Mouse (Mus musculus) embryonic facial prominence, embryonic 15.5 days (tissue): ENCODE measurements around the gene Fas. TPM values are rescaled to one million over a fixed set of nuclear protein-coding genes. Genes with fewer than 3 reads are reported as not detected.

Experiments
- ATAC-seq: fragments of 200-750 bp; cut with Nextera tagmentation; 2 replicates; pipeline ENCODE4 v1.8.0; 2017; ENCODE audit warnings: low read depth, moderate TSS enrichment; ENCODE audit not compliant: insufficient number of reproducible peaks, low FRiP score, low TSS enrichment
- H3K27ac ChIP-seq: fragments of 300-500 bp; sonication (generic); replicated peaks from 2 replicates; pipeline ENCODE4 v1.5.1; 2015; ENCODE audit warnings: mild to moderate bottlenecking, inconsistent platforms
- H3K27me3 ChIP-seq: fragments of 300-500 bp; sonication (generic); 2 replicates; pipeline ENCODE4 v1.6.1; 2015; ENCODE audit warnings: inconsistent platforms
- H3K36me3 ChIP-seq: fragments of 300-500 bp; sonication (generic); 2 replicates; pipeline ENCODE4 v1.6.1; 2015; ENCODE audit warnings: mild to moderate bottlenecking, inconsistent platforms
- H3K4me1 ChIP-seq: fragments of 300-500 bp; sonication (generic); 2 replicates; pipeline ENCODE4 v1.6.1; 2015; ENCODE audit warnings: inconsistent platforms
- H3K4me2 ChIP-seq: fragments of 300-500 bp; sonication (generic); replicated peaks from 2 replicates; pipeline ENCODE4 v1.6.1; 2015; ENCODE audit warnings: mild to moderate bottlenecking, inconsistent platforms
- H3K4me3 ChIP-seq: fragments of 300-500 bp; sonication (generic); replicated peaks from 2 replicates; pipeline ENCODE4 v1.5.1; 2015; ENCODE audit warnings: mild to moderate bottlenecking, inconsistent platforms
- H3K9ac ChIP-seq: fragments of 300-500 bp; sonication (generic); 2 replicates; pipeline ENCODE4 v1.6.1; 2015; ENCODE audit warnings: inconsistent platforms
- H3K9me3 ChIP-seq: fragments of 300-500 bp; sonication (generic); replicated peaks from 2 replicates; pipeline ENCODE4 v1.6.1; 2016; ENCODE audit warnings: inconsistent platforms
- WGBS: fragments of 180-500 bp; shearing (Covaris S2); methylation state at CpG from one replicate; pipeline ENCODE4 v1.1.7; 2015; 5-methylcytosine and 5-hydroxymethylcytosine counted together
- polyA plus RNA-seq: library from polyadenylated mRNA; unstranded; fragments of >200 nt; fragmentation: Nextera tagmentation; extraction: Ambion mirVana; gene quantifications from 2 replicates; pipeline ENCODE4 v1.2.1, GENCODE M21; 2015

The Fas gene
- polyA plus RNA-seq, 1 experiment from 2014 or later: 11.6 TPM

- ATAC-seq: no peak
- no peaks in the 10 kb centered on the region for H3K27me3 ChIP-seq
- H3K4me1 ChIP-seq: no peaks in the 10 kb centered on the region
- no peaks in the 10 kb centered on the region for H3K9me3 ChIP-seq
- WGBS: 66% methylated on average over 4 of the region's 4 CpGs
- H3K4me2 ChIP-seq: no peak overlapping the region
- H3K4me3 ChIP-seq: no peak overlapping the region
- H3K27ac ChIP-seq: no peak overlapping the region
- no peak overlapping the region for H3K9ac ChIP-seq
- no peaks in the 10 kb centered on the region for H3K36me3 ChIP-seq
Measured at GRCm38 (mm10) chr19:34299229-34299628, 8.8 kb downstream of the Fas start.

GRCm38 (mm10) chr19:34300430-34300829 is 10.0 kb downstream of the Fas start:
- Histone ChIP-seq H3K9me3 (no peaks in the 10 kb centered on the region), H3K36me3 (no peaks in the 10 kb centered on the region), H3K27me3 (no peaks in the 10 kb centered on the region), H3K27ac (no peak overlapping the region), H3K4me2 (no peak overlapping the region), H3K4me1 (no peaks in the 10 kb centered on the region), H3K9ac (no peak overlapping the region), H3K4me3 (no peak overlapping the region)
- 78% methylated on average over 2 of the region's 2 CpGs for WGBS
- ATAC-seq: no peak

GRCm38 (mm10) chr19:34304917-34305316 is 14.5 kb downstream of the Fas start:
- ATAC-seq: no peak
- H3K36me3 ChIP-seq: no peaks in the 10 kb centered on the region

GRCm38 (mm10) chr19:34306794-34307193 is 16.3 kb downstream of the Fas start:
- Histone ChIP-seq H3K36me3 (no peaks in the 10 kb centered on the region), H3K4me1 (no peaks in the 10 kb centered on the region), H3K27me3 (no peaks in the 10 kb centered on the region), H3K9ac (no peak overlapping the region), H3K27ac (no peak overlapping the region), H3K9me3 (no peaks in the 10 kb centered on the region), H3K4me2 (no peak overlapping the region), H3K4me3 (no peak overlapping the region)
- WGBS: 70% methylated on average over 6 of the region's 6 CpGs
- no peak for ATAC-seq

More at GRCm38 (mm10) chr19:34304917-34305316, 14.5 kb downstream of the Fas start:
- no peaks in the 10 kb centered on the region for H3K9me3 ChIP-seq
- H3K9ac ChIP-seq: no peak overlapping the region
- H3K4me2 ChIP-seq: no peak overlapping the region
- no peaks in the 10 kb centered on the region for H3K4me1 ChIP-seq
- H3K27me3 ChIP-seq: no peaks in the 10 kb centered on the region
- no peak overlapping the region for H3K4me3 ChIP-seq
- H3K27ac ChIP-seq: no peak overlapping the region

GRCm38 (mm10) chr19:34312151-34312728 is 21.8 kb downstream of the Fas start:
- Histone ChIP-seq H3K4me1 (no peaks in the 10 kb centered on the region), H3K4me2 (no peak overlapping the region), H3K27ac (no peak overlapping the region), H3K9me3 (no peaks in the 10 kb centered on the region), H3K27me3 (no peaks in the 10 kb centered on the region), H3K4me3 (no peak overlapping the region), H3K36me3 (no peaks in the 10 kb centered on the region), H3K9ac (no peak overlapping the region)
- 40% methylated on average over 5 of the region's 5 CpGs for WGBS
- no peak for ATAC-seq

GRCm38 (mm10) chr19:34328051-34328450 is 37.6 kb downstream of the Fas start:
- Histone ChIP-seq H3K36me3 (no peaks in the 10 kb centered on the region), H3K9me3 (no peaks in the 10 kb centered on the region), H3K4me3 (no peak overlapping the region), H3K4me1 (no peaks in the 10 kb centered on the region), H3K9ac (no peak overlapping the region), H3K4me2 (no peak overlapping the region), H3K27ac (no peak overlapping the region), H3K27me3 (no peaks in the 10 kb centered on the region)
- ATAC-seq: no peak
- 53% methylated on average over 3 of the region's 3 CpGs for WGBS

- no peak for ATAC-seq
- Histone ChIP-seq H3K4me3 (no peak overlapping the region), H3K9me3 (no peaks in the 10 kb centered on the region), H3K36me3 (no peaks in the 10 kb centered on the region), H3K9ac (no peak overlapping the region), H3K27me3 (no peaks in the 10 kb centered on the region), H3K4me2 (no peak overlapping the region), H3K4me1 (no peaks in the 10 kb centered on the region), H3K27ac (no peak overlapping the region)
- 2% methylated on average over 2 of the region's 2 CpGs for WGBS
Measured at GRCm38 (mm10) chr19:34334300-34334699, 43.8 kb downstream of the Fas start.

- Histone ChIP-seq H3K4me3 (no peak overlapping the region), H3K27ac (peak overlapping the region; percentile 51), H3K4me1 (peaks cover 14% of the 10 kb centered on the region), H3K9me3 (no peaks in the 10 kb centered on the region), H3K27me3 (no peaks in the 10 kb centered on the region), H3K9ac (no peak overlapping the region), H3K4me2 (no peak overlapping the region), H3K36me3 (no peaks in the 10 kb centered on the region)
- 42% methylated on average over 2 of the region's 2 CpGs for WGBS
- ATAC-seq: no peak
Measured at GRCm38 (mm10) chr19:34344702-34345101, 54.2 kb downstream of the Fas start.

GRCm38 (mm10) chr19:34345616-34346267 is 55.3 kb downstream of the Fas start:
- 0 out of 2 replicates have a peak overlapping the region, but pooled peaks have one; percentile 12 for H3K4me2 ChIP-seq
- H3K9ac ChIP-seq: no peak overlapping the region
- no peak overlapping the region for H3K4me3 ChIP-seq
- ATAC-seq: peak; percentile 83
- no peaks in the 10 kb centered on the region for H3K36me3 ChIP-seq
- H3K9me3 ChIP-seq: no peaks in the 10 kb centered on the region
- WGBS: 6% methylated on average over 8 of the region's 8 CpGs
- no peaks in the 10 kb centered on the region for H3K27me3 ChIP-seq
- peak overlapping the region; percentile 86 for H3K27ac ChIP-seq
- peaks cover 14% of the 10 kb centered on the region for H3K4me1 ChIP-seq

GRCm38 (mm10) chr19:34353291-34353805 is 62.9 kb downstream of the Fas start:
- Histone ChIP-seq H3K9ac (no peak overlapping the region), H3K27me3 (no peaks in the 10 kb centered on the region), H3K36me3 (no peaks in the 10 kb centered on the region), H3K4me3 (no peak overlapping the region), H3K4me2 (no peak overlapping the region), H3K27ac (no peak overlapping the region), H3K4me1 (no peaks in the 10 kb centered on the region), H3K9me3 (no peaks in the 10 kb centered on the region)
- no peak for ATAC-seq
- WGBS: 37% methylated on average over 3 of the region's 3 CpGs

- Histone ChIP-seq H3K9me3 (no peaks in the 10 kb centered on the region), H3K4me3 (no peak overlapping the region), H3K27ac (no peak overlapping the region), H3K4me1 (no peaks in the 10 kb centered on the region), H3K9ac (no peak overlapping the region), H3K36me3 (no peaks in the 10 kb centered on the region), H3K27me3 (no peaks in the 10 kb centered on the region), H3K4me2 (no peak overlapping the region)
- 87% methylated on average over 1 of the region's 1 CpGs for WGBS
- ATAC-seq: no peak
Measured at GRCm38 (mm10) chr19:34362639-34363038, 72.2 kb downstream of the Fas start.

- Histone ChIP-seq H3K9ac (no peak overlapping the region), H3K27ac (0 out of 2 replicates have a peak overlapping the region, but pooled peaks have one; percentile 14), H3K36me3 (no peaks in the 10 kb centered on the region), H3K4me2 (no peak overlapping the region), H3K4me3 (no peak overlapping the region), H3K27me3 (no peaks in the 10 kb centered on the region), H3K9me3 (no peaks in the 10 kb centered on the region), H3K4me1 (peaks cover 4% of the 10 kb centered on the region; the same call in 1 of the 2 replicates)
- no peak for ATAC-seq
- 17% methylated on average over 1 of the region's 1 CpGs for WGBS
Measured at GRCm38 (mm10) chr19:34369551-34369950, 79.1 kb downstream of the Fas start.
